Mouse (Mus musculus) cerebellum, adult 11 months (tissue): ENCODE results near the gene Bicd2.
"Not testable (repeated sequence)": the region's sequence is repeated elsewhere in the genome, so short reads cannot be mapped to it uniquely, and the experiment has no call there.

Experiments used
- DNase-seq: peaks from one replicate; pipeline ENCODE4 v3.0.0; 2022

The Bicd2 gene

GRCm38 (mm10) chr13:49362364-49362763 is 21.0 kb downstream of the Bicd2 start:
- DNase-seq, result no peak

- no peak for DNase-seq
These were observed 21.4 kb downstream of the Bicd2 start for GRCm38 (mm10) chr13:49362804-49363203.

DNA sequence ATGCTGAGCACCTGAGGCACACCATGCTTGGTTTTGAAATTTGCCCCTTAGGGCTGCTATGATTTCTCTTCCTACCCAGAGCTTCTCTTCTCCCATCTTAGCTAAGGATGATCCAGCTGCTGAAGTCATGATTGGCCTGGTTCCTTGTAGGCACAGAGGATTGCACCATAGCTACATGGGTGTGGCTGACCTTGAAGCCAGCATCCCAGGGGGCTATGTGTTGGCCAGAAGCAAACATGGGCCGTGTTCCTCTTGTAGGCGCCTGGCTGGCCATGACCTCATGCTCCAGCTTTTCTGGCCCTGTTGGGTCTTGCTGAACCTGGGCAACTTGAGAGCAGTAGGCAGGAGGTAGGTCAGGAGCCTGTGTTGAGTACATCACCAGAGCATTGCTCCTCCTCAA is 23.3 kb downstream of the Bicd2 start:
- no peak for DNase-seq

DNA sequence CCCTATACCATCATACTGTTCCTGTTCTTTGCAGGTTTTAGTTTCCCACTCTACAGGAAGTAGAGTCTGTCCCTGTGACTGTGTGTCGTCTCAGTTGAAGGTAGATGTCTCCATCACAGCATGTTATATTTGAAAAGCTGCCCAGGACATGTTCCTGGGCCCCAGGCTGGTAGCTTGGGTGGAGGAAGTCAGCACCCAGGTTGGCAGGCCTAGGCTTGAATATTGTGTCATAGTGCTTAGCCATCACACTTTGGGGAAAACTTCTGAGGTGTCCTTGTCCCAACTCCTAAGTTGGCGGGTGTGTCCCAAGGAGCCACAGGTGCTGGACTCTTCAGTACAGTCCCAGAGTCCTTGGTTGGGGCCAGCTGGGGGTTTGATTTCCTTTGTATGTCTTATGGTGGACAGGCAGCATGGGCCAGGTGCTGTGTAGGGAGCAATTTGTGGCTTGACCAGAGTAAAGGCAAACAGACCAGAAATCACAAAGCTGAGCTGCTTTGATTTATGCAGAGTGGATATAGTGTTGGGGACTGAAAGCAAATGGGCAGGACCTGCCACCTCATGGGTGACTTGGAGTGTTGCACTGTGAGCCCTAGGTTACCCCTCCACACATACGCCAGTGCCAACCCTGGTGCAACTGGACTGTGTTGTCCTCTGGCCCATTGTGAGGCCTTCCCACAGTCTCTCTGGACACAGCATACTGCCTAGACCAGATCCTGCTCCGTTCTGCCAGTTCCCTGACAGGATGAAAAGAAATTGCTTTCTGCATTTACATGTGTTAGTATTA is 26.5 kb downstream of the Bicd2 start:
- DNase-seq, result no peak

- DNase-seq, result no peak
These were observed 28.0 kb downstream of the Bicd2 start for GRCm38 (mm10) chr13:49369404-49369803.

GRCm38 (mm10) chr13:49370216-49370615 is 28.8 kb downstream of the Bicd2 start:
- not testable (repeated sequence) for DNase-seq

DNA sequence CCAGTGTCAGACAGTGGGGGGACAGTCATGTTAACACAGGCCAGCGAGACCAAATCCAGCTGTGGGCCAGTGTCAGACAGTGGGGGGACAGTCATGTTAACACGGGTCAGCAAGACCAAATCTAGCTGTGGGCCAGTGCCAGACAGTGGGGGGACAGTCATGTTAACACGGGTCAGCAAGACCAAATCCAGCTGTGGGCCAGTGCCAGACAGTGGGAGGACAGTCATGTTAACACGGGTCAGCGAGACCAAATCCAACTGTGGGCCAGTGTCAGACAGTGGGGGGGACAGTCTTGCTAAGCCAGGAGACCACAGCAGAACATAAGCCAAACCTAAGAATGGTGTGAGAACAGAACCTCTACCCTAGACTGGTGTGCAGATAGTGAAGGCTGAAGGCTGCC is 29.5 kb downstream of the Bicd2 start:
- DNase-seq, result not testable (repeated sequence)

GRCm38 (mm10) chr13:49371428-49371899 is 30.1 kb downstream of the Bicd2 start:
- no peak for DNase-seq

DNA sequence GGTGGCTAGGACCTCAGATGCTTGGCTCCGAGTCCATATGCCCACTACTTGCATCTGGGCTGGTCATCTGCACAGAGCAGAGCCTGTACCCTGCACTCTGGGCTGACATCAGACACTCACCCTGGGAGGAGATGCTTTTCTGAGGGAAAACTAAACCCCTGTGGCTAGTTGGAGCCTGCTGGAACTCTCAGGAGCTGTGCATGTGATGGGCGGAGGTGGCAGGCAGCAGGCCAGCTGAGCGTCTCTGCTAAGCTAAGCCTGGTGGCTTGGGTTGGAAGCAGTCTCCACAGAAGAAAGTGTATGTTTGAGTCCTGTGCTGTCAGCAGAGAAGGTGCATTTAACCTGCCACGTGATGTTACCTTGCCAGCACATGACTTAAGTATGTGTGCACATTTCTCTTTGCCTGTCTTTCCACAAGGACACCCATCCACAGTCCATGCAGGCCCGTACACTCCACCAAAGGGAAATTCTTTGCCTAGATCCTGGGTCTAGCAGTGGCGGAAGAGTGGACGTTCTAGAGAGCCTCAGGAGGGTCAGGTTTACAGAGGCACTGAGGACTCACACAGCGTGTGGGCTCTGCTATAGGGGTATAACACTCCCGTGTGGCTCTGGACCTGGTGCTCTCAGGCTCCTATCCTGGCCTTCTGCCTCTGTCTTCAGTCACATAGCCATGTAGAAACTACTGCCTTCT is 31.1 kb downstream of the Bicd2 start:
- DNase-seq, result no peak

GRCm38 (mm10) chr13:49374304-49374703 is 32.9 kb downstream of the Bicd2 start:
- DNase-seq, result no peak

- DNase-seq, result no peak
These were observed 33.3 kb downstream of the Bicd2 start for GRCm38 (mm10) chr13:49374730-49375129.

- no peak for DNase-seq
These were observed 36.2 kb downstream of the Bicd2 start for GRCm38 (mm10) chr13:49377608-49378007.

GRCm38 (mm10) chr13:49379301-49379700 is 37.9 kb downstream of the Bicd2 start:
- DNase-seq, result no peak

DNA sequence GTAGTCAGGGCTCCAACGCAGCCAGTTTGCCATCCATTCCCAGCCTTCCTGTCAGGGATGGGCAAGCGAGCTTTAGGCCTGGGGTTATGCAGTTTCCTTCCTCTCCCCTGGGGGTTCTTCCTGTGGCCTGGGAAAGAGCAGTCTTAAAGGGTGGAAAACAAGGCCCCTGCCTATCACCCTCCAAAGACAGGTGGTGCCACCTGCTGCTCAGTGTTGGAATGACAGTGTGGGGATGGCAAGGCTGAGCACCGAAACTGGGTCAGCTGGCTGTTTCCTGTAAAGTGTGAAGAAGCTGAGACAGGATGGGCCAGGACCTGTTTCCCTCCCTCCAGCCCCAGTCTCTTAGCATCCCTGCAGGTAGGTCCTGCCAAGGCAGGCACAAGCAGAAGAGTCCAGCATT is 39.8 kb downstream of the Bicd2 start:
- peak; percentile 74 for DNase-seq

GRCm38 (mm10) chr13:49382997-49383396 is 41.6 kb downstream of the Bicd2 start:
- no peak for DNase-seq

DNA sequence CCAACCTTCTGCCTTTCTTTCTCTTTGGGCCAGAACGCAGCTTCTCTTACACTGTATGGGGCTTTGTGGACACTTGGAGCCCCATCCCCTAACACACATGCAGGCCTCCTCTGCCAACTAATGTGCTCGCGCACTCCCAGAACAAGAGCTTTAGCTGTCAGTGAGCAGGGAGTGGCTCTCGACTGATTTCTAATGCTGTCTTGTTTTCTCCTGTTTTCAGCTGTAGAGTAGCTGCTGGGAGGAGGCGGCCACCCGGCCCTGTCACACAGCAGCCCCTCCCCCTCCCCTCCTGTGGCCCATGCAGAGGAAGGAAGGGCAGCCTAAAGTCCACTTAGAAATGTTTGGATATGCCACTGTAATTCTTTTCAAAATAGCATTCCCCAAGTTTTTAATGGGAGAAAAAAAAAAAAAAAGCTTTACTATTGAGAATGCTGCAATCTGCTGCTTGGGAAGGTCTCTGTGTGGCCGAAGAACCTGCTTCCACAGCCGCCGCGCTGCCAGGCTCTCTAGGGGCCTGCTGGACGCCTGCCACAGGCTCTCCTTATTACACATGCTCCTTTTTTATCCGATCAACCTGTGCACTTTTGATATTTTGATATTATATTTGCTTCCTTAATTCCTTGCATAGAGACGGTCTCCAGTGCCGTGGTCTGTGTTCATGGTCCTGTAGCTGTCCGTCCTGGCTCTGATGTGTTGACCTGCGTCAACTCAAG is 43.5 kb downstream of the Bicd2 start:
- DNase-seq, result no peak

DNA sequence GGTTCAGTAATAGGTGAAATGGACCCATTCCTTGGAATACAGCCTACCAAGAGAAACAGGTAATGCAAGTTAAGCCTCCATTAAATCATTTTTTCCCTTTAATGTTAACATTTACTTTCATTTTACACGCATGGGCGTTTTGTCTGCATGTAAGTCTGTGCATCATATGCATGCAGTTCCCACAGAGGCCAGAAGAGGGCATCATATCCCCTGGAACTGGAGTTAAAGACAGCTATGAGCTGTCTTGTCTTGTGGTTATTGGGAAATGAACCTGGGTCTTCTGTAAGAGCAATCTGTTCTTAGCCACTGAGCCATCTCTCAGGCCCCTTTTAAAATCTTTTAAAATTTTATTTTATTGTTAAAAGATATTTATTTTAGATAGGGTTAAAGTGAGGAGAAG is 50.0 kb downstream of the Bicd2 start:
- DNase-seq, result no peak

DNA sequence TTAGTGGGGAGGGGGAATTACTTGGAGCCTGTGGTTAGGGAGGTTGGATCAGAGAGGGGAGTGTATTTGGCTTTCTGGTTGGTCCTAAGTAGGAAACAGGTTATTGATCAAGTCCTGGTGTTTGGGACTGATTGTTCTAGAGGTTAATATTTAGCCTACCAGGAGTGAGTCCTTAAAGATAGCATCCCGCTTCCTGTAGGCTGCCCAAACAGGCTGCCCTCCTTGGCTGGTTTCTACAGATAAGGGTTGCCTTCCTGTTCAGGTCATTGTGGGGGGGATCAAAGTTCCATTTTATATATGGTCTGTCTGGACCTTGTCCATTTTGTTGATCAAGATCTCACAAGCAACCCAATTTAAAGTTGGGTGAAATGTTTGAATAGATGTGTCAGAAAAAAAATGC is 52.2 kb downstream of the Bicd2 start:
- DNase-seq, result no peak

DNA sequence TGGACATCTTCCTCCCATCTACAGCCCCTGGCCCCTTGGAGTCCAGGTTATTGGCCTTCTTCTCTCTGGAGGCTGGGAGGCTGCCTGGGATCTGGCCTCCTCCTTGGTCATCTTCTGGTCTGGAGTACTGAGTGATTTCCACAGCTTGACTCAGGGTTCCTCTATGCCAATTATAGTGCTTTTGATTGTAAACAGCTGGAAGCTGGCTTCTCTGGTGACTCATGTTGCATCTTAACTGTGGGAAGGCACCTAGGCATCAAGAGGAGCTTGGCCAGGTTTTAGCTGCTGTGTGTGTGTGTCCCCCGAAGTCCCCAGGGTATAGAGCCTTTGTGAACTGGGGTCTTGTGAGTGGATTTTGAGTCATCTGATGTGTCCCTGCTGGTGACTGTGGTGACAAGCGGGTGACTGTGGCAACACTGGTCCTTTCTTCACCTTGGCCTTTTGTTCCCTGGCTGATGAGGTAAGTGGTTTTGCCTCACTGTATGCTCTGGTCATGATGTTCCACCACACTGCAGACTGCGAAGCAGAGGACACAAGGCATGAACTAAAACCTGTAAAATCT is 53.6 kb downstream of the Bicd2 start:
- DNase-seq, result no peak

GRCm38 (mm10) chr13:49396798-49397197 is 55.4 kb downstream of the Bicd2 start:
- no peak for DNase-seq

- DNase-seq, result no peak
These were observed 56.8 kb downstream of the Bicd2 start for GRCm38 (mm10) chr13:49398191-49398590.

- no peak for DNase-seq
These were observed 58.8 kb downstream of the Bicd2 start for GRCm38 (mm10) chr13:49400139-49400538.

DNA sequence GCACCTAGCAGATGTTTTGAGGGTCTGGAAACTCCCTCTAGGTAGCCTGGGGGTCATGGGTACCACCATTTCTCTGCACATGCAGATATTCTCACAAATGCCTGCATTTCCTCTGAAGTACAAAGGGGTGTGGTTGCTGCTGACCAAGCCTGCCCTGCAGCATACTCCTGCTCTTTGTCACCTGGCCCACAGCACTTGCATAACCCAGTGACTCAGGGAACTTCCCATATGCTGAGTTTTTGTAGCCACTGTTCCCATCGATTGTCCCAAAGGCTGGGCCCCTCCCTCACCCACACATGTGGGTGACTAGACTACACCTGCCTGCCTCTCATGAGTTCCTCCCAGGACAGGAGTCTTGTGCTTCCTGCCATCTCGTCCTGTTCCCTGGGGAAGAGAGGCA is 61.2 kb downstream of the Bicd2 start:
- DNase-seq, result no peak
